Mouse (Mus musculus) G1E (cell line): ENCODE results near the gene Pfkp.

ENCODE experiments used
- CTCF ChIP-seq: IDR thresholded peaks from 2 replicates; pipeline ENCODE4 v1.5.1; 2012; ENCODE audit warnings: low read depth, low read length, inconsistent platforms, mixed read lengths
- GATA1 ChIP-seq: IDR thresholded peaks from 2 replicates; pipeline ENCODE4 v1.6.1; 2012; ENCODE audit warnings: borderline replicate concordance, low read length, inconsistent platforms, mixed read lengths
- TAL1 ChIP-seq: conservative IDR thresholded peaks from 2 replicates; pipeline ENCODE4 v1.6.1; 2012; ENCODE audit warnings: low read depth, low read length, inconsistent platforms, mixed read lengths

DNA sequence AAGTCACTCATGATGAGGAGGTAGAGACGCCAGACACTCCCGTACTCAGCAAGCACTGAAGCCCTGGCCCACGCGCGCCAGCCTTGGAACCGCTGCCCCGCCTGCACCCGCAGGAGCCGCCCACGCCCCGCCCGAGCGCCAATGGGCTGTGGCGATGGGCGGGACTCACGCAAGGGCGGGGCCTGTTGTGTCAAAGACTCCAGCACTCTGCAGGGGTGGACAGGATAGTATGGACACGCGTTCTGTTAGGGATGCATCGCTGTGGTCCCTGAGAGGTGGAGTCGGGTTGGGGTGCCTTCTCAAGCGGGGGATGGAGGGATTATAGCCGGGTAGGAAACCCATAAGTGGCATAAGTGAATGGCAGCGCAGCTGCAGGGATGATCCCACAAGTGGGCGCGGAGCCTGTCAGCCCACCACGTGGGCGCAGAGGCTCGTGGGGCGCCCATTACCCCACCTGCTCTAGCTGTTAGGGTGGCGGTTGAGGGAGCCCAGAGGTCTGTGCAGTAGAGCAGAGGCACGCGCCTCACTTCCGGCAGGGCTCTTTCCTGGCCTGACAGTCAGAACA, at the start of gene Pfkp:
- TF ChIP-seq TAL1 (no peak), CTCF (no peak), GATA1 (no peak)
